Mouse (Mus musculus) CH12.LX (cell line): Measurements from ENCODE around the gene Tbc1d9b. TPM values are rescaled to one million over a fixed set of nuclear protein-coding genes. Genes with fewer than 3 reads are reported as not detected.

Experiments
- DNase-seq: peaks from one replicate; pipeline ENCODE4 v3.0.0-alpha.2; 2013; ENCODE audit errors: extremely low read depth
- H3K27ac ChIP-seq: 2 replicates; pipeline ENCODE4 v1.5.1; 2012; ENCODE audit warnings: low read depth, mild to moderate bottlenecking, control low read depth, moderate library complexity; ENCODE audit not compliant: insufficient read depth
- H3K27me3 ChIP-seq: replicated peaks from 2 replicates; pipeline ENCODE3; 2012; ENCODE audit warnings: inconsistent platforms
- H3K36me3 ChIP-seq, 2 experiments: replicated peaks in 1 of 2; 2 replicates each; pipeline versions ENCODE3 to v1.6.1; 2012; ENCODE audit warnings: inconsistent platforms in 1 of 2, low read length in 1 of 2, mild to moderate bottlenecking in 1 of 2, mixed read lengths in 1 of 2, moderate library complexity in 1 of 2; ENCODE audit not compliant: control insufficient read depth in 1 of 2, insufficient read depth in 1 of 2
- H3K4me1 ChIP-seq, 2 experiments: 2 replicates each; pipeline ENCODE4 v1.6.1; 2012; ENCODE audit warnings: inconsistent platforms in 1 of 2, moderate library complexity in 1 of 2; ENCODE audit not compliant: insufficient read depth in 2 of 2, control insufficient read depth in 1 of 2
- H3K4me2 ChIP-seq: 2 replicates; pipeline ENCODE4 v1.6.1; 2012; ENCODE audit warnings: low read depth, mild to moderate bottlenecking, control low read depth; ENCODE audit not compliant: poor library complexity, insufficient read depth, severe bottlenecking
- H3K4me3 ChIP-seq, 3 experiments: fragments of 150-350 bp in 1 of 3; sonication (generic) in 1 of 3; replicated peaks in 1 of 3; 2 replicates each; pipeline versions ENCODE3 to v1.5.1; 2011 to 2012; ENCODE audit warnings: low read depth in 2 of 3, low read length in 2 of 3, mild to moderate bottlenecking in 2 of 3, moderate library complexity in 2 of 3, control low read depth in 1 of 3, improper control_type of control experiment in 1 of 3, inconsistent platforms in 1 of 3, mixed read lengths in 1 of 3; ENCODE audit not compliant: poor library complexity in 1 of 3
- H3K79me2 ChIP-seq: replicated peaks from 2 replicates; pipeline ENCODE4 v1.6.1; 2012; ENCODE audit warnings: mild to moderate bottlenecking, moderate library complexity; ENCODE audit not compliant: control insufficient read depth, poor library complexity, insufficient read depth, severe bottlenecking; ENCODE audit errors: extremely low read depth
- H3K9ac ChIP-seq: 2 replicates; pipeline ENCODE4 v1.6.1; 2012; ENCODE audit warnings: low read depth, mild to moderate bottlenecking, control low read depth, moderate library complexity; ENCODE audit not compliant: insufficient read depth
- H3K9me3 ChIP-seq: replicated peaks from 2 replicates; pipeline ENCODE3; 2012; ENCODE audit warnings: low read length, inconsistent platforms, mixed read lengths
- BHLHE40 ChIP-seq: IDR thresholded peaks from 2 replicates; pipeline ENCODE4 v1.6.1; 2011; ENCODE audit warnings: mild to moderate bottlenecking, low read depth, low read length, improper control_type of control experiment
- CHD1 ChIP-seq: IDR thresholded peaks from 2 replicates; pipeline ENCODE4 v1.6.1; 2012; ENCODE audit warnings: low read depth, low read length, improper control_type of control experiment, inconsistent platforms
- CHD2 ChIP-seq: IDR thresholded peaks from 2 replicates; pipeline ENCODE4 v1.6.1; 2011; ENCODE audit warnings: low read length, improper control_type of control experiment
- CTCF ChIP-seq, 2 experiments: IDR thresholded peaks in 1 of 2; conservative IDR thresholded peaks in 1 of 2; 2 replicates each; pipeline ENCODE4 v1.5.1; 2011 to 2012; ENCODE audit warnings: low read depth in 2 of 2, low read length in 2 of 2, improper control_type of control experiment in 1 of 2, inconsistent platforms in 1 of 2, mild to moderate bottlenecking in 1 of 2, moderate library complexity in 1 of 2
- E2F4 ChIP-seq: IDR thresholded peaks from 2 replicates; pipeline ENCODE4 v1.6.1; 2011; ENCODE audit warnings: low read depth, low read length, improper control_type of control experiment; ENCODE audit not compliant: insufficient replicate concordance
- ELF1 ChIP-seq: IDR thresholded peaks from 2 replicates; pipeline ENCODE4 v1.6.1; 2014; ENCODE audit warnings: low read depth, mild to moderate bottlenecking, inconsistent platforms, low read length, improper control_type of control experiment
- EP300 ChIP-seq: IDR thresholded peaks from 2 replicates; pipeline ENCODE4 v1.6.1; 2011; ENCODE audit warnings: low read length, improper control_type of control experiment
- ETS1 ChIP-seq: conservative IDR thresholded peaks from 2 replicates; pipeline ENCODE4 v1.6.1; 2012; ENCODE audit warnings: low read depth, mild to moderate bottlenecking, inconsistent platforms, low read length, improper control_type of control experiment, moderate library complexity
- GABPA ChIP-seq: IDR thresholded peaks from 2 replicates; pipeline ENCODE4 v1.6.1; 2012; ENCODE audit warnings: low read depth, low read length, improper control_type of control experiment, inconsistent platforms; ENCODE audit not compliant: insufficient replicate concordance
- JUN ChIP-seq: IDR thresholded peaks from 2 replicates; pipeline ENCODE4 v1.6.1; 2011; ENCODE audit warnings: low read depth, mild to moderate bottlenecking, low read length, improper control_type of control experiment, moderate library complexity; ENCODE audit not compliant: insufficient read depth
- JUND ChIP-seq: conservative IDR thresholded peaks from 2 replicates; pipeline ENCODE4 v1.6.1; 2011; ENCODE audit warnings: low read depth, low read length, improper control_type of control experiment
- KAT2A ChIP-seq: IDR thresholded peaks from 2 replicates; pipeline ENCODE4 v1.6.1; 2012; ENCODE audit warnings: low read length, improper control_type of control experiment, inconsistent platforms; ENCODE audit not compliant: insufficient replicate concordance
- MEF2A ChIP-seq: IDR thresholded peaks from 2 replicates; pipeline ENCODE4 v1.6.1; 2014; ENCODE audit warnings: low read depth, mild to moderate bottlenecking, inconsistent platforms, low read length, improper control_type of control experiment, borderline replicate concordance
- MXI1 ChIP-seq: IDR thresholded peaks from 2 replicates; pipeline ENCODE4 v1.6.1; 2011; ENCODE audit warnings: mild to moderate bottlenecking, low read depth, low read length, improper control_type of control experiment
- MYC ChIP-seq: IDR thresholded peaks from 2 replicates; pipeline ENCODE4 v1.6.1; 2011; ENCODE audit warnings: low read depth, mild to moderate bottlenecking, improper control_type of control experiment, low read length
- NRF1 ChIP-seq: IDR thresholded peaks from 2 replicates; pipeline ENCODE4 v1.6.1; 2014; ENCODE audit warnings: low read depth, mild to moderate bottlenecking, inconsistent platforms, low read length, improper control_type of control experiment, moderate library complexity
- PAX5 ChIP-seq: IDR thresholded peaks from 2 replicates; pipeline ENCODE4 v1.6.1; 2012; ENCODE audit warnings: low read length, inconsistent platforms, mixed read lengths
- POLR2A ChIP-seq: IDR thresholded peaks from 2 replicates; pipeline ENCODE4 v1.6.1; 2011; ENCODE audit warnings: low read depth, mild to moderate bottlenecking, improper control_type of control experiment, low read length
- POLR2AphosphoS2 ChIP-seq: IDR thresholded peaks from 2 replicates; pipeline ENCODE4 v1.6.1; 2011; ENCODE audit warnings: low read depth, low read length, improper control_type of control experiment
- RAD21 ChIP-seq: IDR thresholded peaks from 2 replicates; pipeline ENCODE4 v1.6.1; 2011; ENCODE audit warnings: low read depth, mild to moderate bottlenecking, low read length, improper control_type of control experiment, moderate library complexity
- RCOR1 ChIP-seq: conservative IDR thresholded peaks from 2 replicates; pipeline ENCODE4 v1.6.1; 2012; ENCODE audit warnings: low read depth, mild to moderate bottlenecking, inconsistent platforms, low read length, improper control_type of control experiment
- SIN3A ChIP-seq: IDR thresholded peaks from 2 replicates; pipeline ENCODE4 v1.6.1; 2012; ENCODE audit warnings: low read length, improper control_type of control experiment, inconsistent platforms
- SMC3 ChIP-seq: IDR thresholded peaks from 2 replicates; pipeline ENCODE4 v1.6.1; 2011; ENCODE audit warnings: low read depth, low read length, improper control_type of control experiment
- TBP ChIP-seq: conservative IDR thresholded peaks from 2 replicates; pipeline ENCODE4 v1.6.1; 2011; ENCODE audit warnings: low read depth, low read length, improper control_type of control experiment
- TCF12 ChIP-seq: IDR thresholded peaks from 2 replicates; pipeline ENCODE4 v1.6.1; 2014; ENCODE audit warnings: low read depth, mild to moderate bottlenecking, inconsistent platforms, low read length, improper control_type of control experiment
- USF2 ChIP-seq: conservative IDR thresholded peaks from 2 replicates; pipeline ENCODE4 v1.6.1; 2011; ENCODE audit warnings: low read depth, low read length, improper control_type of control experiment
- ZMIZ1 ChIP-seq: IDR thresholded peaks from 2 replicates; pipeline ENCODE4 v1.6.1; 2012; ENCODE audit warnings: low read depth, mild to moderate bottlenecking, inconsistent platforms, low read length, improper control_type of control experiment
- ZNF384 ChIP-seq: IDR thresholded peaks from 2 replicates; pipeline ENCODE4 v1.6.1; 2012; ENCODE audit warnings: low read depth, low read length, improper control_type of control experiment, inconsistent platforms
- dilution Hi-C: fragments of 300-500 bp; cut with MboI; formaldehyde crosslinking; loops from 2 replicates; pipeline ENCODE4 v1.14.3; 2020; ENCODE audit warnings: low sequenced_read_pairs; ENCODE audit not compliant: extremely low pct_unique_long_range_greater_than_20kb, extremely low pct_ligation_motif_present
- in situ Hi-C: fragments of 300-500 bp; cut with MboI; formaldehyde crosslinking; loops from 3 replicates; pipeline ENCODE4 v1.14.3; 2019; ENCODE audit warnings: low sequenced_read_pairs, low pct_ligation_motif_present, low pct_unique_long_range_greater_than_20kb, mixed read lengths
- polyA plus RNA-seq: library from polyadenylated mRNA; unstranded; fragments of >175 nt; gene quantifications from 2 replicates; pipeline ENCODE4 v1.2.1, GENCODE M21; 2012; ENCODE audit warnings: low read depth; ENCODE audit not compliant: insufficient read length
- total RNA-seq, 2 experiments: library from RNA; depleted of rRNA; stranded (reverse); fragments of 300-350 nt in 1 of 2; fragments of >200 nt in 1 of 2; gene quantifications; 2 replicates each; pipeline ENCODE4 v1.2.3; 2012 to 2014

The Tbc1d9b gene
- total and polyA plus RNA-seq, 3 experiments: 14.1 to 28.6 (median 27.9) TPM

- dilution Hi-C loops: no loop called here
- Histone ChIP-seq H3K4me3 (no peak overlapping the region), H3K36me3 (no peaks in the 10 kb centered on the region), H3K9me3 (no peaks in the 10 kb centered on the region), H3K9ac (no peak overlapping the region), H3K27me3 (no peaks in the 10 kb centered on the region), H3K4me1 (no peaks in the 10 kb centered on the region), H3K27ac (no peak overlapping the region), H3K4me2 (no peak overlapping the region), H3K79me2 (no peaks in the 10 kb centered on the region)
- no peak for TF ChIP-seq CHD1
- no peak for TF ChIP-seq MYC
- no peak for TF ChIP-seq SIN3A
- no peak for TF ChIP-seq JUND
- no peak for TF ChIP-seq ZNF384
- no peak for TF ChIP-seq JUN
- TF ChIP-seq ZMIZ1: no peak
- no peak for TF ChIP-seq PAX5
- TF ChIP-seq POLR2A: no peak
- no peak for TF ChIP-seq MXI1
- no peak for TF ChIP-seq RAD21
- no peak for TF ChIP-seq E2F4
- no peak for TF ChIP-seq TBP
- TF ChIP-seq EP300: no peak
- no peak for TF ChIP-seq NRF1
- TF ChIP-seq CHD2: no peak
- TF ChIP-seq GABPA: no peak
- TF ChIP-seq KAT2A: no peak
- TF ChIP-seq CTCF (conservative IDR thresholded peaks at IDR 0.05 in 1 of 2, IDR thresholded peaks at IDR 0.05 in 1 of 2; ENCODE audit: low read depth in 2 of 2, low read length in 2 of 2): no peak
- in situ Hi-C loops: no loop called here
- no peak for DNase-seq
Observed at GRCm38 (mm10) chr11:50098961-50099481, 32.2 kb upstream of the Tbc1d9b start.

GRCm38 (mm10) chr11:50099692-50100091 is 31.5 kb upstream of the Tbc1d9b start:
- no peak overlapping the region for H3K4me2 ChIP-seq
- H3K9ac ChIP-seq: no peak overlapping the region
- in situ Hi-C loops: no loop called here
- no peak for DNase-seq
- no peaks in the 10 kb centered on the region for H3K9me3 ChIP-seq
- H3K36me3 ChIP-seq: no peaks in the 10 kb centered on the region
- H3K4me3 ChIP-seq: no peak overlapping the region
- no peaks in the 10 kb centered on the region for H3K4me1 ChIP-seq
- no peaks in the 10 kb centered on the region for H3K79me2 ChIP-seq
- no peaks in the 10 kb centered on the region for H3K27me3 ChIP-seq
- H3K27ac ChIP-seq: no peak overlapping the region
- TF ChIP-seq CHD1 (no peak), BHLHE40 (no peak), TCF12 (no peak), POLR2AphosphoS2 (no peak), GABPA (no peak), SIN3A (no peak), ELF1 (no peak), USF2 (no peak), POLR2A (no peak), TBP (no peak), RCOR1 (no peak), ETS1 (no peak), MEF2A (no peak), ZMIZ1 (no peak), SMC3 (no peak), JUND (no peak), E2F4 (no peak)
- dilution Hi-C loops: no loop called here
